Mouse (Mus musculus): Measurements from ENCODE around the gene Frmd4b.

DNA sequence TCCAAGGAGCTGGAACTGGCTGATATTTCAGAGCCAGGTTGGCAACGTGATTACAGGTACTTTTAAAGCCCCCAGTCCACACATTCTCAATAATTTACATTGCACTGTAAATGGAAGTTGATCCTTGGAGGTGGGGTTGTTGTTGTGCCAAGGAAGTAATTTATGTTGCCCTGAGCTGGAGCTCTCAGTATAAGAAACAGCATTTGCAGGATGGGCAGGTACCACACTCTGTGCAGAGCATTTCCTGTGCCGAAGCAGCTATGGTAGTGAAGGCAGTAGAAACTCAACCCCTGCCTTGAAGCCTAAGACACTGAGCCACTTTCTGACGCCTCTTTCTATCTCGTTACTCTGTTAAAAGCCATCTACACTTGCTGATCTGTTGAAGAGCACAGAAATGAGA, 341.6 kb downstream of the Frmd4b start:
- TF ChIP-seq CTCF (IDR thresholded peaks at IDR 0.05; ENCODE audit: low read depth), result no peak
- no peak for TF ChIP-seq EP300 (IDR thresholded peaks at IDR 0.05; ENCODE audit: low read depth)

Data from liver, embryonic 14.5 days (tissue).